Mouse (Mus musculus) retina, postnatal 7 days (tissue): ENCODE measurements around the gene Sh3bp4.

Source experiments
- DNase-seq: peaks from one replicate; pipeline ENCODE4 v3.0.0-alpha.2; 2012; ENCODE audit warnings: low read depth, low spot score

Gene Sh3bp4

DNA sequence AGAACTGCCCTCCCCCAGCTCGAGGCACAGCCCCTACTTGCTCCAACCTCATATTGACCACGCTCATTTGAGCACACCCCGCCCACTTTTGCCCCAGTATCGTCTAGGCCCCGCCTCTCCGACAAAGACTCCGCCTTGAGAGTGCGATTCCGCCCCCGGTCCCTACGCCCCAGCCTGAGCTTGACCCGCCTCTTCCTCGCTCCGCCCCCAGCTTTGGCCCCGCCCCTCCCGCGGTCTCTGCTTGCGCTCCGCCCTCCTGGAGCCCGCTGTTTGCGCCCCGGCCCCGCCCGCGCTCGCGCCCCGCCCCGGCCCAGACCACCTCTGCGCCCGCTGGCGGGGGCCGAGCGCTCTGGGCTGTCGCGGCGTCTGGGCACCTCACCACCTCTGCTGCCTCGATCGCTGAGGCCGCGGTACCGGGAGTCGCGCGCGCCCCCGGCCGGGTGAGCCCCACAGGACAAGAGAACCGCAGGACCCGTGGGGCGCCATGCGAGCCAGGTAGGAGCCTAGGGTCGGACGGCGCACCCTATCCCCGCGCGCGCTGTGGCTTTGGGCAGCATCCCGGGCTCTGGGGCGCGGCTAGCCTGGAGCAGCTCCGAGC, at the start of gene Sh3bp4:
TSS of gene Sh3bp4 (plus strand) at position 313 of the 598 bp plus-strand sequence.
- peak; percentile 99 for DNase-seq

- no peak for DNase-seq
These were observed 47.2 kb upstream of the Sh3bp4 start for GRCm38 (mm10) chr1:89022997-89023396.

DNA sequence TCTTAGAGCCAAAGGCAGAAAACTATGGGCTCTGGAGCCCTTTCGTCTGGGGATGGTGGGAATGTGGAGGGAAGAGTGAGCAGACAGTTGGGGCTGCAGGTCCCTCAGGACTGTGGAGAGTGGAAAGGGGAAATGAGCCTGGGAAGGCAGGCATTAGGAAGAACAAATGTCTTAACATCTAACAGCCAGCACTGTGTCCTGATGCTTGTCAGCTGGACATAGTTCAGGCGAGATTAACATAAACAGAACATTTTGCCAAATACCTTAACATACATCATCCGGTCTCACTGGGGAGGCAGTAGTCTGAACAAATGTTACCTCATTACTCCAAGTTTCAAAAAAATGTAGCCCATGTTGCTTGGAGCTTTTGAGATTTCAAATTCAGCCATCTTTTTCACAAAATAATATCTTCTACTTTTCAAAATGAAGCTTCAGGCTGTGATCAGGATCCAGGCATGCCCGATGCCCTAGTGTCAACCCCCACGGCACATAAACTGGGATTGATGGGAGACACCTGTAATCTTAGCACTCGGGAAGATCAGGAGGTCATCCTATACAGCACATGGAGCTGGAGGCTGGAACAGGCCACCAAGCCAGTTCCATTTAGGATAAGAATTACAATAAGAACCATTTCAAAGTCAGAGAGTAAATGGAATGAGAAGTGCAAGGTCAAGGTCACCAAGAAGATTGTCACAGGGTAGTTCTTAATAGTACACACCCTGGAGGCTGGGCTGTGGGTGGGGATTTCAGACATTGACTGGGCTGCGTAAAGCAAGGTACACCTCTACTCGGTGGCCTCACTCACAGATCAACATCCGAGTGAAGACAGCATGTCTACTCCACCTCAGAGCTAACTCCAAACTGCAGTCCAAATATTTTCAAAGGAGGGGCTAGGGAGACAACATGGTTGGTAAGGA, 45.3 kb upstream of the Sh3bp4 start:
- no peak for DNase-seq

DNA sequence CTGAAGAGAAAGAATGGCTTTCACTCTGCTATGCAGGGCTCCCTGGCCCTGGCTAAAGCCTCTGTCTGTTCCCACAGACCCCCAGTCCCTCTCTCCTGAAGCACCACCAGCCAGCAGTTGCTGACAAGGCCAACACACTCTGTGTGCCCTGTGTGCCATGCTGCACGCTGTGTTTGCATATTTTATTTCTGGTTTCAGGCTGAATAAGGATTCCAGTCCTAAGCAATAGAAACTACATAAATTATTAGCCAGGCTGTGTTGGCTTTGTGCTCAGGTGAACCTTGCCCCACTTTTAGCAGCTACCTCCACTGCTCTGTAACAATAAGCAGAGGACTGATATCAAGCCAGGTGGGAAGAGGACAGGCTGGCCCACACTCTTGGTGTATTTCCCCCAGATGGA, 44.2 kb upstream of the Sh3bp4 start:
- DNase-seq: no peak

DNA sequence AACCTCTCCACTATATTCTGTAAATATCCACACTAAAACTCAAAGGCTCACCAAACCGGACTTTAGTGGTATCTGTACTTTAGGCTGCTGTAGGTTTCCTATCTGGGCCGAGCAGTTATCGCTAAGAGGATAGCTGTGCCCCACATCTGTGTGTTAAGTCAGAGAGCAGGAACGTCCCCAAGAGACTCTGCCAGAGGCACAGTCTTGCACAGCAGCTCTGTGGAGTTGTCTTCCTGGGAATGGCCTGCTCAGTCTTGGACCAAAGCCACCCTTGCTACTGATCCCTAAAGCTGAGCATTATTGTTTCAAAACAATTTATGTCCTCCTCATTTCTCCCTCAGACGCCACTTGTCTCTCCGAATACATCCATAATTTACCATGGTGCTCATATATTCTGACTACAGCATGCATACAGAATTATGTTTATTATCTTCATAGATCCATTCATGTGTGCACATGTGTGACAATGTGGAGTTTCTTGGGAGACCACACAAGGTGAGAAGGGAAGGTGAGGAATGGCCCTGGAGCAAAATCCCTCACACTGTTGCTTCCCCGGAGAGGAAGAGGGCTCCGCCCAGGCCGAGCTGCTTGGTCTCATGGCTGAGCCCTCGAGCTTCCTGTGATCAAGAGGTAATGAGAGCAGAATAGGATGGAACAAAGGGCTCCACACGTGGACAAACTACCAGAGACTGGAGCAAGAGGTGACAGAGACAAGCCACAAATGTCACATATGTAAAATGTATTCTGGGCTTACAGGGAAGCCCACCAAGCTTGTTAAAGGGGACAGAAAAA, 40.9 kb upstream of the Sh3bp4 start:
- DNase-seq: no peak

GRCm38 (mm10) chr1:89033661-89034060, 36.6 kb upstream of the Sh3bp4 start:
- no peak for DNase-seq

GRCm38 (mm10) chr1:89034061-89034460, 36.2 kb upstream of the Sh3bp4 start:
- no peak for DNase-seq

DNA sequence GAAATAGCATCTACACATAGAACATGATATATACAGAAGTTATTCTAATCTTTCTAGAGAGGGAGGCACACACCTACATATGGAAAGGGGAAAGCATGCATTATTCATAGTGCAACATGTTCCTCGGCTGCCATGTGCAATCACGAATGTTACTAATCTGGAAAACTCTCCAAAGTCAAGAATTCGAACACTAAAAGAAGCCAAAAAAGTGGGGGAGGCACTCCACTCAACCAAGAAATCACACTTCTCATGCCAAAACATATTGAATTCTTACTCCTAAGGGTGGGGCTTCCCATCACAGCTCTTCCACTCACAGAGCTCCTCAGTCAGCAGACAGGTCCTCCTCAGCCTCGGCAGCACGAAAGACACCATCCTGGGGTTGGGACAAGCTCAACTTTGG, 35.1 kb upstream of the Sh3bp4 start:
- DNase-seq: no peak

GRCm38 (mm10) chr1:89039836-89040235, 30.4 kb upstream of the Sh3bp4 start:
- no peak for DNase-seq

DNA sequence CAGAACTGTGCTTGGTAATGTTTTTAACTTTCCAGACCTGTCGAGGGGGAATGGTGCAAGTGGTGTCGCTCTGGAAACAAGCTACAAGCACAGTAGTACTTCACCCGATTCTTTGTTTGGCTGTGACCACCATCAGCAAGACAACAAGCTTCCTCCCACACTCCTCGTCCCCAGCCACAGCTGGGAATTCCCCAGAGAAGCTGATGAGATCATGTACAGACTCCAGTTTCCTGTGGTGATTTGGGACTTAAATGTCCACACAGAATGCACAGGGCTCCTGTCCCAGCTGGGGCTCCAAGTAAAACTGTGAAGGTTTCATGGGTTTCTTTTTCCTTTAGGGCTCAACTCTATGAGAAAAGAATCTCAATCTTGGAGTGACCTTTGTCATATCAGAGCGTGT, 28.9 kb upstream of the Sh3bp4 start:
- no peak for DNase-seq

- no peak for DNase-seq
These were observed 28.1 kb upstream of the Sh3bp4 start for GRCm38 (mm10) chr1:89042081-89042480.

GRCm38 (mm10) chr1:89042956-89043355, 27.3 kb upstream of the Sh3bp4 start:
- DNase-seq: no peak

- no peak for DNase-seq
These were observed 24.8 kb upstream of the Sh3bp4 start for GRCm38 (mm10) chr1:89045403-89045802.

DNA sequence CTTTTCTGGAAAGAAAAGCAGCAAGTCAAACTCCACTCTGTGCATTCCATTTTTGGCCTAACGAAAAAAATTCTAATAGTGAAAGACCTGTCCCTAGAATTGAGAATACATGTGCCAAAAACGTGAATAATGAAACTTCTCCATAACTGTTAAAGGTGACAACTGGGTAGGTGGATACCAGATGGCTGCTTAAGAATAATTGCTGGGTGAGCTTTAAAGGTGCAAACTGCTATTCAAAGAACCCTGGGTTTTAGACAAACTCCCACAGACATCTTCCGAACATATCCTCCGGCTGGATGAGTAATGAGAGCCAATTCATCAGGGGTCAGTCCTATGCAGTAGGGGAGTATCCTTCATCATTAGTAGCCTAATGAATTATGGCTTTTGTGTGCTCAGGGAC, 20.7 kb upstream of the Sh3bp4 start:
- no peak for DNase-seq

DNA sequence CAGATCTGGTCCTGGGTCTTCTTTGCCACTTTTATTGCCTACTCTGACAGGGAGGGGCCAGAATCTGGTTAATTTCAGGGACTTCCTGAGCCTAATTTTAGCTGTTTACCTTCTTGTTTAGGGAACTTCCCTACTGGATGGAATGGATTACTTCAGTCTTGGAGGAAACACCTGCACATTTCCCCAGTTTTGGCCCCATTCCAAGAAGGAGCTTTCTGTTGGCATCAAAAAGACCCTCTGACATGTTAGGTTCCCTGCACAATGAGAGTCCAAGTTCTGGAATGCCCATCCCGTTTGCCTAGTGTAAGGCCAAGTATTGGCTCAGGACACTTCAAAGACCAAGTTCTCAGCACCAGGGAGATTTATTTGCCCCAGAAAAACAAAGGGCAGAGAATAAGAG, 14.0 kb upstream of the Sh3bp4 start:
- no peak for DNase-seq

- DNase-seq: no peak
These were observed 12.8 kb upstream of the Sh3bp4 start for GRCm38 (mm10) chr1:89057430-89057829.

- no peak for DNase-seq
These were observed 12.2 kb upstream of the Sh3bp4 start for GRCm38 (mm10) chr1:89058011-89058410.

DNA sequence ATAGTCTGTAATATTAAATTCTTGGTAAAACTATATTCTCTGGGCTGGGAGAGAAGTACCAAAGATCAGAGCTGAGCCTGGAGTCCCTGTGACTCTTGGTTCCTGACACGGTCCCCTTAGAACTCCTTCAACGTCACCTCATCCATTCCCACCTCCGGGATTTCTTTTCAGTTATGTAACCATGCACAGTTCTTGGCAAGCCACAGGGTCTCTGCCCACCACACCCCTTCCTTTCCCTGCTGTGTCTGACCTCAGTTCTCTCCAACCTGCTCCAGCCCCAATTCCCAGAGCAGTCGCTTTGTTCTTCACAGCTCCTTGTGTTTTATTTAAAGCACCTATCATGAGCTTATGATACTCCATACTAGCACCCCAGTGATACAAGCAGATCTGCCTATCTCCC, 7.2 kb upstream of the Sh3bp4 start:
- no peak for DNase-seq

- no peak for DNase-seq
These were observed 6.4 kb upstream of the Sh3bp4 start for GRCm38 (mm10) chr1:89063800-89064199.

DNA sequence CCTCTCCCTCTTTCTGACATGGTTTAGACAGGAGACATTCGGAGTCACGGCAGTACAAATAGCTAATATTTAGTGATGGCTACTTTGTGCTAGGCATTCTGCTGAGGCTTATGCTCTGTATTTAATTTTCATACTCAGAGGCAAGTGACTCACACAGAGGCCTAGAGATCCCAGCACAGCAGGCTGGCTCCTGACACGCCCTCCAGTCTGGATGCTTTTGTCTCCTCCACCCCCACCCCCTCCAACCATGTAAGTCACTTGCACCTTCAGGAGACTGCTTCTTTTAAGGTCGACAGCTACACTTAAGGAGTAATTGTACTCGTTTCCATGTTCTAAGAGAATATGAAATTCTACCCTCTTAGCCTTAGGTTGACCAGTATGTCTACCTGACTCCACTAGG, 1.4 kb upstream of the Sh3bp4 start:
- no peak for DNase-seq

- no peak for DNase-seq
These were observed 624 bp upstream of the Sh3bp4 start for GRCm38 (mm10) chr1:89069479-89070102.

- DNase-seq: no peak
These were observed 701 bp downstream of the Sh3bp4 start for GRCm38 (mm10) chr1:89070871-89071361.
